Mouse (Mus musculus) layer of hippocampus, adult 2 months (tissue): Measurements from ENCODE around the gene Ciart. TPM values are rescaled to one million over a fixed set of nuclear protein-coding genes. Genes with fewer than 3 reads are reported as not detected.

Experiments
- DNase-seq, 2 experiments: peaks; one replicate each; pipeline ENCODE4 v3.0.0; 2022; ENCODE audit warnings: low spot score in 2 of 2
- H3K27ac ChIP-seq: fragments of 200-600 bp; 2 replicates; pipeline ENCODE4 v1.8.1; 2022
- H3K4me3 ChIP-seq: fragments of 200-600 bp; 2 replicates; pipeline ENCODE4 v1.8.1; 2022; ENCODE audit warnings: mild to moderate bottlenecking
- CTCF ChIP-seq: fragments of 200-600 bp; conservative IDR thresholded peaks from 2 replicates; pipeline ENCODE4 v1.8.1; 2022; ENCODE audit warnings: antibody characterized with exemption, mild to moderate bottlenecking, moderate library complexity
- total RNA-seq, 2 experiments: library from RNA; stranded (reverse); gene quantifications; 2 replicates each; pipeline ENCODE4 v1.2.3; 2021

Gene Ciart
- total RNA-seq, 2 experiments from 2014 or later, result 10.3 to 11.7 TPM

DNA sequence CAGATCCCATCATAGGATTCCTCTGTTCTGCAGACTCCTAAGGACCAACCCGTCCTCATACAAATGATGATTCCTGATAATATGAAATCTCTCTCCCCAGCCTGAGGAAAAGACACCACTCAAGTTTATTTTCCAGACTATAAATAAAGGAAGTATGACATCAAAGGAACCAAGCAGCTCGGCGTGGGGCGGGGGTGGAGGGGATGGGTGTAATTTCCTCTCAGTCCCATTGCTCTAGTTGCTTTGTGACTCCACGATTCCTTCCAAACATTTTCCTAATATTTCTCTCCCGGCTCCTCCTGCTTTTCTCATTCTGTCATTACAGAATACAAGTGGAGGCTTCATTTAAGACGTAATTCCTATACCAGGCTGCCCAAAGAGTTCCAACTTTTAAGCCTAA is 11.1 kb upstream of the Ciart start:
- no peak for TF ChIP-seq CTCF
- no peak for DNase-seq
- H3K4me3 ChIP-seq, result peak overlapping the region; percentile 94
- H3K27ac ChIP-seq, result peak overlapping the region; percentile 91

DNA sequence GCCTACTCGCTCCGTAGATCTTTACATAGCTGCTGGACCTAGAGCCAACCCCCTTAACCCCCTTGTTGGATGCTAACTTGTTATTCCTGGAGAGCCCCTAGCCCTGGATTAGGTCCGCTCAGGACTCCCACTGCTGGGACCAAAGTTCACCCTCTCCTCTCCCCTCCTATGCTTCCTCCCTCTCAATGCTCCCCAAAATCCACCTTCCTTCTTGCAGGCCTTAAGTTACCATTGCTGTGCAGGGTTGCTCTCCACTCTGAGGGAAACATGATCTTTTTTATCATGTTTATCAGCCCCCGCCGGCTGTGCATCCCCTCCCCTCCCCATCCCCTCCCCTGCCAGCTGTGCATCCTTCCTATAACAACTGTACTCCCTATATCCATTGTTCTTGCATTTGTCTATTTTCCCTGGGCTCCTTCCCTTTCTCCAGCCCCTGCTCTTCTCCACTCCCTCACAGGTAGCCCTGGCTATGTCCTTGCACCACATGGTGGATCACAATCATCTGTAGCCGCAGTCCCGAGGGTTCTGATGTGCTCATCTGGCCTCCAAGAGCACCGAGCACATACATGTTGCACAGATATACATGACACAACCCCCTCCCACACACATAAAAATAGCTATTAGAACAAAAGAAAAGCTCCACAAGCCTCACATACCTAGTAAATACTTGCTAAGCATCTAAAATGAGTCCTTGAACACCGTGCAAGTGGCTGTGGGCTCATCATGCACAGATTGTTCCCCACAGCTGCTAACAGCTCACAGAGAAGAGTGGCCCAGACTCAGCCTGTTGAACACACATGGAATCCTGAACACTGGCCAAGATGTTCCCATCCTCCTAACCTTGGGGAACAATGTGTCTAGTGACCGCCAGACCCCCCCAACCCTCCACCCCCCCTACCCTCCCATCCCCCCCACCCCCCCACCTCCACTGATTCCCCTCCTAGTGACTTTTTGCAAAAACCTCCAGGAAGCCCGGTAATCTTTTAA is 10.3 kb upstream of the Ciart start:
- no peak for DNase-seq
- no peak for TF ChIP-seq CTCF
- Histone ChIP-seq H3K4me3 (no peak overlapping the region; the same call in 1 of the 2 replicates), H3K27ac (peak overlapping the region; percentile 91)

DNA sequence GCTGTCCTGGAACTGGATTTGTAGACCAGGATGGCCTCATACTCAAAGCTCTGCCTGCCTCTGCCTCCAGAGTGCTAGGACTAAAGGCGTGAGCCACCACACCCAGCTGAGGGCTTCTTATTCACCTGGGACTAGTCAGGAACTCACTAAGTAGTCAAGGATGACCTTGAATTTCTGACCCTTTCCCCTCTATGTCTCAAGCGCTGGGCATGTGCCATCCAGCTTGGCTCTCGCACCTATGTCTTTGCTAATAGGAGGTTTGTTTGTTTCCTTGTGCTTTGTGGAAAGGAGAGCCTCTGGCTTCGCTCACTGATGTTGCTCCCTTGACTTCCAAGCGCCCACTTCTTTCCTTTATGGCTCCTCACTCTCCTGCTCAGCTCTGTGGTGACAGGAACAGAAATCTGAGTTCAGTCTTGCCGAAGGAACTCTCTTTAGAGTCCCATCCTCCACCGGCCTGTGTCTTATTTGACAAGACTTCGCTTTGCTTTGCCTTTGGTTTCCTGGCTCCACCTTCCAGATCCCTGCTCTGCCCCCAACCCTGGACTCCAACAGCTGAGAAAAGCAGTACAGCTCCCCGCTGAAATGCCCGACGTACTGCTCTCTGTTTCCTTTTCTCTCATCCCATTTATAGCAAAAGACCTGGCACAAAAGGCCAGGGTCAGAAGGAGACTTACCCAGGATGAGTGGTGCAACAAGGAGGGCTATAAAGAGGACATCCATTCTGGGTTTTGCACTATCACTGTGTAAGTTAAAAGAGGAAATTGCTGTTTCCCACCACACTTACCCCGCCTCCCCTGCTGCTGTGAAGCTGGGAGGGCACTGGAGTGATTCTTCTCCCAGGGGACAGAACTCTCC is 9.4 kb upstream of the Ciart start, which contains the start of gene BC028528:
BC028528 (minus strand) TSS at position 795 of the 855 bp plus-strand sequence.
- DNase-seq, result no peak
- Histone ChIP-seq H3K27ac (peak within 1 kb of the TSS; percentile 70), H3K4me3 (peak within 1 kb of the TSS; percentile 33)
- TF ChIP-seq CTCF, result no peak

DNA sequence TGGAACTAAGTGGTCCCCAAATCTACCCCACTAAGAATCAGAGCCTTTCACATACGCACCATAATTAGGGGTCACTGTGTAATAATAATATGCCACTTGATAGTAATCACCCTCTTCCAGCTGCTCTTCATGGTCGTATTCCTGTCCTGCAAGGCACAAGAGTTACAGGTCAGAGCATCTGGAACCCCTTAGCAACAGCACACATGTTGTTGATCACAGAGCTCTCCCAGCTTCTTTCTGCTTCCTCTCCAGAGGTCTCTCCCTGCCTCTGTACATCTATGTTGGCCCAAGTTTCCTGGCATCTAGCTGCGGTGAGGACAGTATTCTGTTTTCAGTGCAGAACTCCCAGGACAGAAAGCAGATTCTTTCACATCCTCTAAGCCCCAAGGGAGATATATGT is 7.6 kb upstream of the Ciart start:
- Histone ChIP-seq H3K4me3 (no peak overlapping the region), H3K27ac (no peak overlapping the region)
- DNase-seq, result no peak
- TF ChIP-seq CTCF, result no peak

DNA sequence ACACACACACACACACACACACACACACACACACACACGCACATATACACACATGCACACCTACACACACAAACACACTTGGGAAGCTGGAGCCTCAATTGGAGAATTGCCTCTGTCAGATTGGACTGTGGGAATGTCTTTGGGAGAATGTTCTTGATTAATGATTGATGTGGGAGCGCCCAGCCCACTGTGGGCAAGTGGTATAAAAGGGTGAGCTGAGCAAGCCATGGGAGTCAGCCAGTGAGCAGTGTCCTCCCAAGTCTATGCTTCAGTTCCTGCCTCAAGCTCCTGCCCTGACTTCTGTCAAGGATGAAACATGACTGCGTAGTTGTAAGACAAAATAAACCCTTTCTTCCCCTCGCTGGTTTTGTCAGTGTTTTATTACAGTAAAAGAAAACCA is 5.5 kb upstream of the Ciart start:
- no peak for DNase-seq
- no peak for TF ChIP-seq CTCF
- Histone ChIP-seq H3K4me3 (no peak overlapping the region), H3K27ac (no peak overlapping the region)

DNA sequence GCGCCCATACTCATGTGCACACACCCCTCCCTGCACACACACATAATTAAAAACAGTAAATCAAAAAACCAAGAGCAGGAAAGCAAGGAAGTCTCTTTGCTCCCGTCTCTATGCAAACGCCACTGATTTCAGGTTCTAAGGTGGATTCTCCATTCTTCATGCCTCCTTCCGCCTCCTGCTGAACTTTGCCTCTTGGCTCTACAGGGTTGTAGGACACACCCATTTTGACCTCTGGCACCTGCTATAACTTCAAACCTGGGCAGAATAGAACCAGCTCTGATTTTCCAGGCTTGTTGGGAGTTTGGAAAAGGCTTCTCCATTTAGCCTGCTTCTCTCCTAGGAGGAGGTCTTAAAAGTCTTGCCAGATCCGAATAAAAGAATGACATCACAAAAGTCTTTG is 2.3 kb upstream of the Ciart start:
- DNase-seq, result no peak
- Histone ChIP-seq H3K4me3 (no peak overlapping the region), H3K27ac (no peak overlapping the region)
- TF ChIP-seq CTCF, result no peak

DNA sequence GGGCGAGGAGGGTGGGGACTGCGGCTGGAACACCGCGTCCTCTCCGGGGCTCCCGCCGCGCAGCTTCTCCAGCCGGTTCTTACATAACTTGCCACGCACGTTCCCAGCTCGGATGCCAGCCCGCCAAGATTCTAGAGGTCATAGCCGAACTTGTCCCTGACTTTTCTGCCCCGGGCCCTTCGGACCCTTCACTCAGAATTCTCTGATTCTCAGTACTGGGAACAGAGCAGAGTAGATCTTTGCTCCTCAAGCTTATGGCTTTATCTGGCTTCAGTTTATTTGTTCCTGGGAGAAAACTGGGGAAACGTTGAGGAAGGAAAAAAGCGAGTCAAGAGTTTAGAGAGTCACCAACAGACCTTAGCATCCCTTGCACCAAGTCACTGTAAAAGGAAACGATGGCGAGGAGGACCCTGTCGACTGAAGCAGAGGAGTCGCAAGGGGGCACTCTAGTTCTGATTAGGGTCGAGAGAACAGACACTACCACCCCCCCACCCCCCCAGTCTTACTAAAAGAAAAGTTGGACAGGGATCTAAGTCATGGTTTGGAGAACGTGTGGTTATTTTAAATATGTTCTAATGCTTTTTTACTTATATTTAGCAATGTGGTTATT is 870 bp upstream of the Ciart start:
- peak; percentile 71 to 73 for DNase-seq
- peak overlapping the region; percentile 86 for H3K4me3 ChIP-seq
- peak overlapping the region; percentile 89 for H3K27ac ChIP-seq
- peak; percentile 78 for TF ChIP-seq CTCF

DNA sequence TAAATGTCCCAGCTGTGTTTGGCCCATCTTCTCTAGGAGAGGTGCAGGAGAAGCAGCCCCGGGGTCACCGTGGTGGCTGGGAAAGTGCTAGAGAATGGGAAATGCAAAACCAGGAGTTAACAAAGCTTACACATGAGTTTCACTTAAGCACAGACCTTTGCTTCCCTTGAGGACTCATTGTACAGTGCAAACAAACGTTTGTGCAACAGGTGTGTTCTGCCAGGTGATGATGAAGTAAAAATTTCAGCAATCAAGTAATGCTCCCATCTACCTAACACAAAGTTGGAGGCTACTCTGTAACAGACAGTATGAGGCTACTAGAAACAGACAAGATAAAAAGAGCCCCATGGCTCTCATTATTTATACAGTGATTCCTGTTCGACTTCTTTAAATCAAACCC is 3.0 kb downstream of the Ciart start:
- H3K27ac ChIP-seq, result no peak overlapping the region
- H3K4me3 ChIP-seq, result no peak overlapping the region
- no peak for TF ChIP-seq CTCF
- no peak for DNase-seq

DNA sequence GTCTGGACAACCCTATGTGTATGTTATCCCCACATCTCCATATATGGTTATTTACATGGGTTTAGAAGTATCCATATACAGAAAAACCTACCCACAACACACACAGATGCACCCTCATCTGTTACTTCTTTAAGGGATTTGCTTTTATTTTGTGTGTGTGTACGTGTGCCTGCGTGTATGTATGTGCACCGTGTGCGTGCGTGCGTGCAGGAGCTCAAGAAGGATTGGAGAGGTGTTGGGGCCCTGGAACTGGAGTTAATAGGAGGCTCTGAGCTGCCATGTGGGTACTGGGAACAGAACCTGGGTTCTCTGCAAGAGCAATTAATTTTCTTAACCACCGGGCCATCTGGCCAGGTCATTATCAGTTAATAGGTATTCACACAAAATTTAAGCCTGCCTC is 10.0 kb downstream of the Ciart start:
- no peak for TF ChIP-seq CTCF
- Histone ChIP-seq H3K4me3 (peak overlapping the region; percentile 75), H3K27ac (peak overlapping the region; percentile 88)
- DNase-seq, result no peak

DNA sequence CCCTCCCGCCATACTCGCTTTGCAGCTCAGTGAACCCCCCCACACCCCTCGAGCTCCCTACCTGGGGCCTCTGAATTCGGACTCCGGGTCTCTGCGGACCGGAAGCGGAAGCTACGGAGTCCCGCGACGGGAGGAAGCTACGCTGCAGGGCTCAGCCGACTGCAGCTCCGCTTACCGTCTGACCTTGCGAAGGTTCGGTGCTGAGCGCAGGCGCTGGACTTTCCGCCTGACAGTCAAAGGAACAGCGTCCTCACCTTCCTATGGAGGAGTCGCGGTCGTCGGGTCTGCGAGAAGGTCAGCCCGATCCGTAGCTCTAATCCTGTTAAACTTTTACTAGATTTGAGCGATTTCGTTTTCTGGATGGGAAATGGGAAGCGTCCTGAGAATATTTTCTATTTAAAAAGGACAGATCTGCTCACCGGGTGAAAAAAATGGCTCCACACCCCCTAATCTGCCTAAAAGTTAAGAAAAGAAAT is 10.6 kb downstream of the Ciart start, which contains the start of gene Mrps21:
Mrps21 (minus strand) TSS at position 128 of the 476 bp plus-strand sequence.
- H3K4me3 ChIP-seq, result peak within 1 kb of the TSS; percentile 75
- no peak; the same call in 1 of the 2 replicates for TF ChIP-seq CTCF
- H3K27ac ChIP-seq, result peak within 1 kb of the TSS; percentile 88
- DNase-seq, result peak; percentile 81 to 86

DNA sequence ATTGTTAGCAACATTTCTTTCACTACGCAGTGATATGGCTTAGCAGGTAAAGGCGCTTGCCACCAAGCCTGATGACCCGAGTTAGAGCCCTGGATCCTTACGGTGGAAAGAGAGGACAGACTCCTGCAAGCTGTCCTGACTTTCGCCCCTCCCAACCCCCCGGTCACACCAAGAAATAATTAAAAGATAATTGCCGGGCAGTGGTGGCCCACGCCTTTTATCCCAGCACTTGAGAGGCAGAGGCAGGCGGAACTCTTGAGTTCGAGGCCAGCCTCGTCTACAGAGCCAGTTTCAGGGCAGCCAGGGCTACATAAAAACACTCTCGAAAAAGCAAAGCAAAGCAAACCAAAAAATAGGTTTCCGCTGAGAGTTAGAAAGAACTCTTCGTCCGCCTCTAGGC is 11.1 kb downstream of the Ciart start:
- H3K4me3 ChIP-seq, result peak overlapping the region; percentile 75
- TF ChIP-seq CTCF, result no peak
- no peak for DNase-seq
- H3K27ac ChIP-seq, result peak overlapping the region; percentile 88

DNA sequence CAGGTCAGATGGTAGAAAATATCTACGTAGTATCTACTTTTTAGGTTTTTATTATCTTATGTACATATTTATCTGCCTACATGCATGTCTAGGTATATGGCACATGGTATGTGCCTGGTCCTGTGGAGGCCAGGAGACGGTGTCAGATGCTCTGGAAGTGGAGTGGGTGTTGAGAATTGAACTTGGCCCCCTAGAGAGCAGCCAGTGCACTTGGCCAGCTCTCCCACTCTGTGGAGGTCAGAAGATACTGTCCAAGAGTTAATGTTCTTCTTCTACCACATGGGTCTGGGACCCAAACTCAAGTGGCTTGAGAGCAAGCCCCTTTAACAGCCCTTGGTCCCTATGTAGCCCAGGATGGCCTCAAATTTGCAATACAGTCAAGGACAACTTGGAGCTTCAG is 14.6 kb downstream of the Ciart start:
- H3K4me3 ChIP-seq, result no peak overlapping the region
- DNase-seq, result no peak
- TF ChIP-seq CTCF, result no peak
- H3K27ac ChIP-seq, result no peak overlapping the region
